ENCODE assay signal across 11 mouse cellular contexts in the genomic region with DNA sequence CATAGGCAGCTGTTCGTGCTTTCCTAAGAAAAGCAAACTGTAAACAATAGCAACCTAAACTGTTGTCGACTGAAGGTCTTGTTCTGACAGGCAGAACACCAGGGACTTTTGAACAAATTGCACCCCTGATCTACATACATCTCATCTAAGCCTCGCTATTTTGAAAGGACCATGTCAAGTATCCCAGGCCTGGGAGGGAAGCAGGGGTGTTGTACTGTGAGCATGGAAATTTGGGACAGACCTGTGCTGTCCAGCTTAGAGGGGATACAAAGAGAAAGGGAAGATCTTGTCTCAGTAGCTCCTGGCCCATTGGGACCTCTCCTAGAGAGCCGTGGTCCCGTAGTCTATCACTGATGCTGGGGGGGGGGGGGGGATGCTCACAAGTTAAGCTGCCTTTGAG.
"Had no signal": no experiment of that assay in that cellular context is flagged by ENCODE, and none has a peak within 500 bp of the region (broad histone marks: within the 10 kb centered on the region; RNA-seq: fewer than 3 reads in every experiment).

No protein-coding gene starts in this region.

- DNase-seq: kidney, adult 9 months; kidney, postnatal 10 days; lung, adult 18-20 months; right cerebral cortex, adult 18-20 months; right cerebral cortex, postnatal 25 days had no signal

- H3K9ac ChIP-seq: liver, embryonic 14.5 days; neural tube, embryonic 15.5 days had no signal

- H3K4me3 ChIP-seq: myocyte had no signal

- ATAC-seq: inflammation-experienced regulatory T-cells, adult 6 months; intestine, postnatal 0 days had no signal

- H3K27me3 ChIP-seq: neural tube, embryonic 15.5 days had no signal

- H3K36me3 ChIP-seq: neural tube, embryonic 15.5 days had no signal

- H3K9me3 ChIP-seq: neural tube, embryonic 15.5 days had no signal

- H3K27ac ChIP-seq: liver, embryonic 14.5 days; neural tube, embryonic 15.5 days; stomach, postnatal 0 days had no signal
